Mouse (Mus musculus) heart, adult 18-20 months (tissue): ENCODE measurements around the gene Larp1b. TPM values are rescaled to one million over a fixed set of nuclear protein-coding genes. Genes with fewer than 3 reads are reported as not detected.

Source experiments
- DNase-seq, 2 experiments: peaks; one replicate each; pipeline ENCODE4 v3.0.0; 2021 to 2022; ENCODE audit warnings: mixed read lengths in 1 of 2
- total RNA-seq, 2 experiments: library from RNA; stranded (reverse); gene quantifications; 2 replicates each; pipeline ENCODE4 v1.2.3; 2021

Larp1b gene
- total RNA-seq, 2 experiments from 2014 or later, result 62.0 to 64.2 TPM

GRCm38 (mm10) chr3:41082885-41083789, 133.5 kb downstream of the Larp1b start, which contains the start of gene Pgrmc2:
Gene Pgrmc2, minus strand, starts transcription at chr3:41083046.
- peak; percentile 97 to 98 for DNase-seq

- DNase-seq, result no peak
These were observed 134.1 kb downstream of the Larp1b start for GRCm38 (mm10) chr3:41083790-41084112.

- no peak for DNase-seq
These were observed 134.8 kb downstream of the Larp1b start for GRCm38 (mm10) chr3:41084421-41084820.

- no peak for DNase-seq
These were observed 137.4 kb downstream of the Larp1b start for GRCm38 (mm10) chr3:41087071-41087470.

Other genes starting within 250 kb of the Larp1b start
- gene Slc25a31, start 241.0 kb upstream of the Larp1b start, total RNA-seq, result under 1 TPM in 1 of 2 experiments, not detected in 1; 0.13 TPM
- 10 to 100 TPM; 56.5 to 63.3 TPM for gene Hspa4l, start 205.3 kb upstream of the Larp1b start, total RNA-seq
- 1 to 10 TPM in 1 of 2 experiments, under 1 TPM in 1; 0.84 to 2.5 TPM for gene Plk4, start 149.8 kb upstream of the Larp1b start, total RNA-seq
- gene Mfsd8, start 102.9 kb upstream of the Larp1b start, total RNA-seq, result 10 to 100 TPM; 19.7 to 21.7 TPM
- 10 to 100 TPM; 66.7 to 77.1 TPM for gene Abhd18, start 102.9 kb upstream of the Larp1b start, total RNA-seq
- gene 1700034I23Rik, start 47.3 kb upstream of the Larp1b start, total RNA-seq, result under 1 TPM; 0.12 to 0.28 TPM
- 10 to 100 TPM; 32.7 to 37.6 TPM for gene Pgrmc2, start 133.2 kb downstream of the Larp1b start, total RNA-seq